Mouse (Mus musculus) limb, embryonic 11.5 days (tissue): ENCODE data around the gene Diaph3. TPM values are rescaled to one million over a fixed set of nuclear protein-coding genes. Genes with fewer than 3 reads are reported as not detected.
"Not testable (repeated sequence)": the region's sequence is repeated elsewhere in the genome, so short reads cannot be mapped to it uniquely, and the experiment has no call there.

Source experiments
- ATAC-seq: fragments of 200-750 bp; cut with Nextera tagmentation; 2 replicates; pipeline ENCODE4 v1.8.0; 2017; ENCODE audit warnings: low read depth; ENCODE audit not compliant: insufficient number of reproducible peaks, low FRiP score, low TSS enrichment
- DNase-seq: peaks from one replicate; pipeline ENCODE4 v3.0.0-alpha.2; 2015; ENCODE audit warnings: low spot score
- H3K27ac ChIP-seq: fragments of 300-500 bp; sonication (generic); replicated peaks from 2 replicates; pipeline ENCODE4 v1.5.1; 2014; ENCODE audit warnings: low read depth, mild to moderate bottlenecking, low read length
- H3K27me3 ChIP-seq: fragments of 300-500 bp; sonication (generic); 2 replicates; pipeline ENCODE4 v1.6.1; 2014; ENCODE audit warnings: mild to moderate bottlenecking, low read length, mixed read lengths; ENCODE audit not compliant: control insufficient read depth, insufficient read depth
- H3K36me3 ChIP-seq: fragments of 300-500 bp; sonication (generic); 2 replicates; pipeline ENCODE4 v1.6.1; 2014; ENCODE audit warnings: mild to moderate bottlenecking, low read length, moderate library complexity, mixed read lengths; ENCODE audit not compliant: control insufficient read depth, insufficient read depth
- H3K4me1 ChIP-seq: fragments of 300-500 bp; sonication (generic); 2 replicates; pipeline ENCODE4 v1.6.1; 2014; ENCODE audit warnings: low read length, mixed read lengths; ENCODE audit not compliant: control insufficient read depth, insufficient read depth
- H3K4me2 ChIP-seq: fragments of 300-500 bp; sonication (generic); 2 replicates; pipeline ENCODE4 v1.6.1; 2014; ENCODE audit warnings: low read depth, mild to moderate bottlenecking, moderate library complexity; ENCODE audit not compliant: severe bottlenecking
- H3K4me3 ChIP-seq: fragments of 300-500 bp; sonication (generic); 2 replicates; pipeline ENCODE4 v1.5.1; 2014; ENCODE audit warnings: low read depth, low read length
- H3K9ac ChIP-seq: fragments of 300-500 bp; sonication (generic); 2 replicates; pipeline ENCODE4 v1.6.1; 2014; ENCODE audit warnings: mild to moderate bottlenecking, low read length
- H3K9me3 ChIP-seq: fragments of 300-500 bp; sonication (generic); 2 replicates; pipeline ENCODE4 v1.6.1; 2016; ENCODE audit warnings: low read length; ENCODE audit not compliant: control insufficient read depth
- WGBS: fragments of 180-500 bp; shearing (Covaris S2); extraction: QIAGEN DNeasy Blood & Tissue Kit; methylation state at CpG from one replicate; pipeline ENCODE4 v1.1.7; 2014; 5-methylcytosine and 5-hydroxymethylcytosine counted together
- polyA plus RNA-seq: library from polyadenylated mRNA; unstranded; fragments of >200 nt; fragmentation: Nextera tagmentation; extraction: Ambion mirVana; gene quantifications from 2 replicates; pipeline ENCODE4 v1.2.1, GENCODE M21; 2014

Gene Diaph3
- polyA plus RNA-seq, 1 experiment from 2014 or later, result 12.6 TPM

- Histone ChIP-seq H3K4me2 (no peak overlapping the region), H3K4me1 (no peaks in the 10 kb centered on the region), H3K4me3 (no peak overlapping the region), H3K9me3 (no peaks in the 10 kb centered on the region), H3K27ac (no peak overlapping the region), H3K36me3 (no peaks in the 10 kb centered on the region), H3K9ac (no peak overlapping the region), H3K27me3 (no peaks in the 10 kb centered on the region)
- no peak for ATAC-seq
- no peak for DNase-seq
- 88% methylated on average over 3 of the region's 3 CpGs for WGBS
Observed at GRCm38 (mm10) chr14:87091522-87091921, 49.5 kb downstream of the Diaph3 start.

GRCm38 (mm10) chr14:87091108-87091507 is 49.9 kb downstream of the Diaph3 start:
- no peak overlapping the region for H3K4me3 ChIP-seq
- no peak overlapping the region for H3K27ac ChIP-seq
- H3K9ac ChIP-seq, result no peak overlapping the region
- H3K27me3 ChIP-seq, result no peaks in the 10 kb centered on the region
- WGBS, result 86% methylated on average over 5 of the region's 5 CpGs
- H3K9me3 ChIP-seq, result no peaks in the 10 kb centered on the region
- H3K36me3 ChIP-seq, result no peaks in the 10 kb centered on the region
- H3K4me2 ChIP-seq, result no peak overlapping the region
- H3K4me1 ChIP-seq, result no peaks in the 10 kb centered on the region
- DNase-seq (no peak), ATAC-seq (no peak)

GRCm38 (mm10) chr14:87088928-87089327 is 52.1 kb downstream of the Diaph3 start:
- Histone ChIP-seq H3K4me3 (no peak overlapping the region), H3K27me3 (no peaks in the 10 kb centered on the region), H3K4me2 (no peak overlapping the region), H3K36me3 (no peaks in the 10 kb centered on the region), H3K4me1 (no peaks in the 10 kb centered on the region), H3K9ac (no peak overlapping the region), H3K9me3 (no peaks in the 10 kb centered on the region), H3K27ac (no peak overlapping the region)
- ATAC-seq, result no peak
- WGBS, result 94% methylated on average over 4 of the region's 4 CpGs
- no peak for DNase-seq

- 92% methylated on average over 5 of the region's 5 CpGs for WGBS
- Histone ChIP-seq H3K4me2 (no peak overlapping the region), H3K4me1 (no peaks in the 10 kb centered on the region), H3K9me3 (no peaks in the 10 kb centered on the region), H3K27ac (no peak overlapping the region), H3K4me3 (no peak overlapping the region), H3K27me3 (no peaks in the 10 kb centered on the region), H3K36me3 (no peaks in the 10 kb centered on the region), H3K9ac (no peak overlapping the region)
- DNase-seq (no peak), ATAC-seq (no peak)
Observed at GRCm38 (mm10) chr14:87088456-87088855, 52.6 kb downstream of the Diaph3 start.

- DNase-seq (no peak), ATAC-seq (no peak)
- Histone ChIP-seq H3K9me3 (no peaks in the 10 kb centered on the region), H3K9ac (no peak overlapping the region), H3K4me2 (no peak overlapping the region), H3K36me3 (no peaks in the 10 kb centered on the region), H3K27me3 (no peaks in the 10 kb centered on the region), H3K4me1 (no peaks in the 10 kb centered on the region), H3K4me3 (no peak overlapping the region), H3K27ac (no peak overlapping the region)
- WGBS, result 89% methylated on average over 1 of the region's 1 CpGs
Observed at GRCm38 (mm10) chr14:87087996-87088395, 53.0 kb downstream of the Diaph3 start.

DNA sequence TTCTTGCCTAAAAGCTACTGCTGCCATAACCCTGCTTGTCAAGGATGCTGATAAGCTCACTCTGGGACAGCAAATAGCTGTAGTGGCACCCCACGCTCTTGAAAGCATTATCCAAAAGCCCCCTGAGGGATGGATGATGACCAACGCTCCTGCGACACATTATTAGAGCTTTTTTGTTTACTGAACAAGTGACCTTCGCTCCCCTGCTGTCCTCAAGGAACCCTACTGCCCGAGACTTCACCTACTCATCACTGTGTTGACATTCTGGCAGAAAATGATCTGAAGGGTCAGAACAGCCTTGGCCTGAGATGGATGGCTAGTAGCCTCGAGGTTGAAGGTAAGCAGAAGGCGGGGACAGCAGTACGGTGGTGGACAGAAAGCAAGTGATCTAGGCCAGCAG is 56.1 kb downstream of the Diaph3 start:
- not testable (repeated sequence) for DNase-seq, ATAC-seq, H3K27ac ChIP-seq, H3K27me3 ChIP-seq, H3K4me3 ChIP-seq, H3K36me3 ChIP-seq, H3K4me1 ChIP-seq, H3K9me3 ChIP-seq, H3K4me2 ChIP-seq, H3K9ac ChIP-seq
- 74% methylated on average over 8 of the region's 8 CpGs for WGBS

- 86% methylated on average over 6 of the region's 6 CpGs for whole genome bisulfite sequencing
Observed at GRCm38 (mm10) chr14:87083911-87084310, 57.1 kb downstream of the Diaph3 start.

GRCm38 (mm10) chr14:87079725-87080124 is 61.3 kb downstream of the Diaph3 start:
- Histone ChIP-seq H3K9ac (no peak overlapping the region), H3K27me3 (no peaks in the 10 kb centered on the region), H3K9me3 (no peaks in the 10 kb centered on the region), H3K4me1 (no peaks in the 10 kb centered on the region), H3K4me2 (no peak overlapping the region), H3K36me3 (no peaks in the 10 kb centered on the region), H3K27ac (no peak overlapping the region), H3K4me3 (no peak overlapping the region)
- ATAC-seq, result no peak
- no peak for DNase-seq
- WGBS, result 86% methylated on average over 2 of the region's 2 CpGs

More at GRCm38 (mm10) chr14:87083911-87084310, 57.1 kb downstream of the Diaph3 start:
- Histone ChIP-seq H3K4me2 (no peak overlapping the region), H3K27ac (no peak overlapping the region), H3K27me3 (no peaks in the 10 kb centered on the region), H3K9ac (no peak overlapping the region), H3K36me3 (no peaks in the 10 kb centered on the region), H3K9me3 (no peaks in the 10 kb centered on the region), H3K4me3 (no peak overlapping the region), H3K4me1 (no peaks in the 10 kb centered on the region)
- no peak for ATAC-seq
- no peak for DNase-seq

- H3K4me3 ChIP-seq, result no peak overlapping the region
- no peaks in the 10 kb centered on the region for H3K27me3 ChIP-seq
- no peaks in the 10 kb centered on the region for H3K9me3 ChIP-seq
- no peak for ATAC-seq
- no peaks in the 10 kb centered on the region for H3K36me3 ChIP-seq
- H3K27ac ChIP-seq, result no peak overlapping the region
- H3K4me1 ChIP-seq, result no peaks in the 10 kb centered on the region
- H3K9ac ChIP-seq, result no peak overlapping the region
- no peak overlapping the region for H3K4me2 ChIP-seq
- DNase-seq, result no peak
- WGBS, result 92% methylated on average over 2 of the region's 2 CpGs
Observed at GRCm38 (mm10) chr14:87075021-87075531, 66.0 kb downstream of the Diaph3 start.
